8 mouse cellular contexts compared by ENCODE assay signal in genomic region chr9:73091747-73092146, GRCm38 (mm10). TPM values are rescaled to one million over a fixed set of nuclear protein-coding genes. Genes with fewer than 3 reads are reported as not detected.
DNase-seq lines count a peak whose midpoint lies in the region; ATAC-seq and TF ChIP-seq lines count a peak whose summit lies in the region.

No protein-coding gene starts in this region.

- no peak overlapping the region for H3K27ac ChIP-seq in gastrocnemius, adult 2 months

- TF ChIP-seq CTCF in gastrocnemius, adult 2 months (IDR thresholded peaks at IDR 0.05) = peak; percentile 96; the same call in 1 of the 2 replicates

- no peak overlapping the region for H3K4me3 ChIP-seq in gastrocnemius, adult 2 months

- intact Hi-C loops in gastrocnemius, adult 2 months (cut with DNase I) = loop anchor here (1.0 to 5.0 kb wide), 4 partner anchors 47 to 324 kb away; partner anchors contain the start of gene Rab27a

- DNase-seq in gastrocnemius, adult 2 months = no peak
- DNase-seq in gastrocnemius, adult 8-10 months (ENCODE audit: low spot score in 2 of 2) = no peak
- peak; percentile 43 for DNase-seq in right cerebral cortex, adult 18-20 months
- no peak for DNase-seq in right cerebral cortex, postnatal 36 days (ENCODE audit: low spot score in 2 of 2)
- DNase-seq in c-Kit-positive CD71-positive TER-119-negative erythroid progenitor cells, embryonic 14.5 days (ENCODE audit: low read depth) = peak; percentile 40

- peak; percentile 46 for ATAC-seq in inflammation-experienced regulatory T-cells, adult 6 months
- 0 out of 2 replicates have a peak, but pooled peaks have one; percentile 32 for ATAC-seq in monocyte, adult 5-6 weeks (replicated peaks; ENCODE audit: insufficient number of reproducible peaks, low FRiP score, low TSS enrichment, poor library complexity, severe bottlenecking)
- ATAC-seq in erythroid progenitor cell, adult 5-6 weeks (replicated peaks; ENCODE audit: low FRiP score, poor library complexity, severe bottlenecking) = no peak

RNA-seq across cellular contexts. Expression of gene Khdc3, which starts 9.9 kb away (rescaled TPM):
- total RNA-seq in gastrocnemius, adult 2 months (2021) = not detected
- total RNA-seq in gastrocnemius, adult 8-10 months (2022) = not detected
- polyA plus RNA-seq in inflammation-experienced regulatory T-cells, adult 6 months (2017; shearing (Covaris generic)) = under 1 TPM in 1 of 3 experiments, not detected in 2; 0.28 TPM
- 1.3 TPM in 1 of 3 replicates, not detected in the others for total RNA-seq in monocyte, adult 5-6 weeks (2017)
- total RNA-seq in erythroid progenitor cell, adult 5-6 weeks (2015; ENCODE audit: low replicate concordance) = not detected in 2 replicates
- not detected in 2 replicates for total RNA-seq in erythroid progenitor cell, adult 5-6 weeks (2017; ENCODE audit: low replicate concordance)

RNA-seq across cellular contexts. Expression of gene Gm20509, which starts 10.5 kb away (rescaled TPM):
- total RNA-seq in gastrocnemius, adult 2 months (2021) = not detected
- not detected for total RNA-seq in gastrocnemius, adult 8-10 months (2022)
- not detected for polyA plus RNA-seq in inflammation-experienced regulatory T-cells, adult 6 months (2017; shearing (Covaris generic))
- 2.2 TPM in 1 of 3 replicates, not detected in the others for total RNA-seq in monocyte, adult 5-6 weeks (2017)
- total RNA-seq in erythroid progenitor cell, adult 5-6 weeks (2015; ENCODE audit: low replicate concordance) = not detected in 2 replicates
- not detected in 2 replicates for total RNA-seq in erythroid progenitor cell, adult 5-6 weeks (2017; ENCODE audit: low replicate concordance)

RNA-seq across cellular contexts. Expression of gene Rsl24d1, which starts 21.5 kb away (rescaled TPM):
- total RNA-seq in gastrocnemius, adult 2 months (2021) = 10 to 100 TPM; 37.3 to 45.4 TPM
- 10 to 100 TPM; 36.7 to 45.4 (median 41.7) TPM for total RNA-seq in gastrocnemius, adult 8-10 months (2022)
- 10 to 100 TPM; 81.9 to 88.8 (median 83.1) TPM for polyA plus RNA-seq in inflammation-experienced regulatory T-cells, adult 6 months (2017; shearing (Covaris generic))
- 52.8 to 89.3 TPM (median 60.9 TPM) in 3 replicates for total RNA-seq in monocyte, adult 5-6 weeks (2017)
- 17.3 and 22.6 TPM in 2 replicates for total RNA-seq in erythroid progenitor cell, adult 5-6 weeks (2015; ENCODE audit: low replicate concordance)
- total RNA-seq in erythroid progenitor cell, adult 5-6 weeks (2017; ENCODE audit: low replicate concordance) = 24.1 and 42.3 TPM in 2 replicates

RNA-seq across cellular contexts. Expression of gene Rab27a, which starts 47.1 kb away (rescaled TPM):
- 1 to 10 TPM; 2.1 TPM for total RNA-seq in gastrocnemius, adult 2 months (2021)
- total RNA-seq in gastrocnemius, adult 8-10 months (2022) = 1 to 10 TPM in 3 of 4 experiments, under 1 TPM in 1; 0.46 to 2.0 (median 1.3) TPM
- polyA plus RNA-seq in inflammation-experienced regulatory T-cells, adult 6 months (2017; shearing (Covaris generic)) = 10 to 100 TPM; 36.2 to 83.0 (median 39.9) TPM
- total RNA-seq in monocyte, adult 5-6 weeks (2017) = 86.9 to 93.4 TPM (median 92.6 TPM) in 3 replicates
- 10.5 and 12.3 TPM in 2 replicates for total RNA-seq in erythroid progenitor cell, adult 5-6 weeks (2015; ENCODE audit: low replicate concordance)
- 12.2 and 13.2 TPM in 2 replicates for total RNA-seq in erythroid progenitor cell, adult 5-6 weeks (2017; ENCODE audit: low replicate concordance)

RNA-seq across cellular contexts. Expression of gene Pigb, which starts 51.6 kb away (rescaled TPM):
- 1 to 10 TPM; 3.4 to 4.1 TPM for total RNA-seq in gastrocnemius, adult 2 months (2021)
- total RNA-seq in gastrocnemius, adult 8-10 months (2022) = 1 to 10 TPM; 3.7 to 4.6 (median 4.2) TPM
- 10 to 100 TPM; 12.0 to 19.6 (median 15.1) TPM for polyA plus RNA-seq in inflammation-experienced regulatory T-cells, adult 6 months (2017; shearing (Covaris generic))
- 3.0 to 9.6 TPM (median 5.2 TPM) in 3 replicates for total RNA-seq in monocyte, adult 5-6 weeks (2017)
- total RNA-seq in erythroid progenitor cell, adult 5-6 weeks (2015; ENCODE audit: low replicate concordance) = 6.8 and 14.7 TPM in 2 replicates
- total RNA-seq in erythroid progenitor cell, adult 5-6 weeks (2017; ENCODE audit: low replicate concordance) = 0.83 and 1.0 TPM in 2 replicates

Comparison
In these comparisons a context has a peak if more than half of its experiments do, and no peak if none do; other contexts are left out.
1. DNase-seq: peak in right cerebral cortex, adult 18-20 months (single experiment) and c-Kit-positive CD71-positive TER-119-negative erythroid progenitor cells, embryonic 14.5 days (single experiment); none in gastrocnemius, adult 2 months (single experiment), gastrocnemius, adult 8-10 months (0 of 2) and right cerebral cortex, postnatal 36 days (0 of 2).